Mouse (Mus musculus) lung, embryonic 15.5 days (tissue): ENCODE results near the gene Lamtor4. TPM values are rescaled to one million over a fixed set of nuclear protein-coding genes. Genes with fewer than 3 reads are reported as not detected.

Source experiments
- ATAC-seq: fragments of 200-750 bp; cut with Nextera tagmentation; 2 replicates; pipeline ENCODE4 v1.8.0; 2017; ENCODE audit warnings: moderate number of reproducible peaks, borderline replicate concordance; ENCODE audit not compliant: low FRiP score, low TSS enrichment; ENCODE audit errors: extremely low read depth
- H3K27ac ChIP-seq: fragments of 300-500 bp; sonication (generic); 2 replicates; pipeline ENCODE4 v1.5.1; 2015; ENCODE audit warnings: moderate library complexity, mild to moderate bottlenecking, inconsistent platforms
- H3K27me3 ChIP-seq: fragments of 300-500 bp; sonication (generic); 2 replicates; pipeline ENCODE4 v1.6.1; 2015; ENCODE audit warnings: inconsistent platforms
- H3K36me3 ChIP-seq: fragments of 300-500 bp; sonication (generic); 2 replicates; pipeline ENCODE4 v1.6.1; 2015; ENCODE audit warnings: inconsistent platforms
- H3K4me1 ChIP-seq: fragments of 300-500 bp; sonication (generic); 2 replicates; pipeline ENCODE4 v1.6.1; 2015; ENCODE audit warnings: inconsistent platforms
- H3K4me2 ChIP-seq: fragments of 300-500 bp; sonication (generic); 2 replicates; pipeline ENCODE4 v1.6.1; 2015; ENCODE audit warnings: inconsistent platforms, mild to moderate bottlenecking, moderate library complexity
- H3K4me3 ChIP-seq: fragments of 300-500 bp; sonication (generic); 2 replicates; pipeline ENCODE4 v1.5.1; 2015; ENCODE audit warnings: mild to moderate bottlenecking, inconsistent platforms
- H3K9ac ChIP-seq: fragments of 300-500 bp; sonication (generic); 2 replicates; pipeline ENCODE4 v1.6.1; 2015; ENCODE audit warnings: inconsistent platforms
- H3K9me3 ChIP-seq: fragments of 300-500 bp; sonication (generic); 2 replicates; pipeline ENCODE4 v1.6.1; 2016; ENCODE audit warnings: inconsistent platforms
- WGBS: fragments of 180-500 bp; shearing (Covaris S2); methylation state at CpG from one replicate; pipeline ENCODE4 v1.1.7; 2015; 5-methylcytosine and 5-hydroxymethylcytosine counted together
- polyA plus RNA-seq: library from polyadenylated mRNA; unstranded; fragments of >200 nt; fragmentation: Nextera tagmentation; extraction: Ambion mirVana; gene quantifications from 2 replicates; pipeline ENCODE4 v1.2.1, GENCODE M21; 2015

The Lamtor4 gene
- polyA plus RNA-seq, 1 experiment from 2014 or later, result 58.6 TPM

DNA sequence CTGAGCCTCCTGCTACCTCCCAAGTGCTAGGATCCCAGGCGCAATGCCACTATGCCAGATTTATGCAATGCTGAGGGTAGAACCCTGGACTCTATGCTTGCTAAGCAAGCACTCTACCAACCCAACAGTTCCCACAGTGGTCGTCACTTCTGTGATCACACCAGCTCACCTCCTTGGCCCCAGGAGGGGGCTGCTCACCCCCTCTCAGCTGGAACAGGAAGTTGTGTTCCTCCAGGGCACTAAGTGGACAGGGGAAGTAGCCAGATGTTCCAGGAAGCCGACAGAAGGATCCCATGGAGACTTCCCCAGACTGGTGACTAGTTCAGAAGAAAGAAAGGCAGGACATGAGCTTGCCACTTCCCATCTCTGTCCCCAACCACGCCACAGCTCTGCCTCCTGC is 6.7 kb downstream of the Lamtor4 start:
- peak overlapping the region; percentile 83; the same call in 1 of the 2 replicates for H3K4me3 ChIP-seq
- WGBS, result 72% methylated on average over 4 of the region's 4 CpGs

DNA sequence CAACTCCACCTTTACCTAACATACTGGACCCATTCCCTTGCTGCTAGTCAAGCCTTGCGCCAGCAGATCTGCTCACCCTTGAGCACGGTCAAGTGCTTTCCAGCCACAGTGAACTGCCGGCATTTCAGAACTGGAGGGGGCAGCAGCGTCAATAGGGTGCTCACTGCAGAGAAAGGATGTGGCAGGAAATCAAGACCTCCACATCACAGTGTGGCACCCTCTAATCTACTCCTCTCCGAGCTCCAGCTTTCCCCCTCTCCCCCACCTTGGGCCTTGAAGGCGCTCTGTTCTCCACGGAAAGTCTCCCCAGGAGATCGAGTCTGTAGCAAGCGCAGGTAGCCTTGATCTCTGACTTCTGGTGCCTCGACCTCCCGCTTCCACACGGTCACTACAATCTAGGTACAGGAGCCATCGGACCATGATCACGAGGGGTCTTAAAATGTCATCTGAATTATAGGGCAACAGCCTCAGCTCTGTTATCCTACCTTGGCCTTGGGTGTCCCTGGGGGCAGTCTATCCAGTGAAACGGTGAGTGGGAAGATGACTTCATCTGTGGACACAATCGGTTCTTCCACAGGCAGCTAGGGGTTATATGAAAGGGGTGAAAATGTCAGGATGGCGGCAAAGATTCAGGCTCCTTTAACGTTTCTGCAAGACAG is 7.4 kb downstream of the Lamtor4 start:
- Histone ChIP-seq H3K4me1 (peaks cover 29% of the 10 kb centered on the region), H3K27ac (no peak overlapping the region), H3K4me2 (peak overlapping the region; percentile 92), H3K9ac (peak overlapping the region; percentile 93), H3K4me3 (peak overlapping the region; percentile 83), H3K36me3 (peaks cover 43% of the 10 kb centered on the region), H3K9me3 (no peaks in the 10 kb centered on the region), H3K27me3 (no peaks in the 10 kb centered on the region)
- no peak for ATAC-seq
- WGBS, result 60% methylated on average over 18 of the region's 18 CpGs

More for the DNA sequence above, 6.7 kb downstream of the Lamtor4 start:
- H3K27ac ChIP-seq, result no peak overlapping the region
- no peak overlapping the region; the same call in 1 of the 2 replicates for H3K4me2 ChIP-seq
- H3K9me3 ChIP-seq, result no peaks in the 10 kb centered on the region
- H3K27me3 ChIP-seq, result no peaks in the 10 kb centered on the region
- ATAC-seq, result no peak
- H3K4me1 ChIP-seq, result peaks cover 29% of the 10 kb centered on the region
- H3K36me3 ChIP-seq, result peaks cover 43% of the 10 kb centered on the region
- no peak overlapping the region for H3K9ac ChIP-seq

DNA sequence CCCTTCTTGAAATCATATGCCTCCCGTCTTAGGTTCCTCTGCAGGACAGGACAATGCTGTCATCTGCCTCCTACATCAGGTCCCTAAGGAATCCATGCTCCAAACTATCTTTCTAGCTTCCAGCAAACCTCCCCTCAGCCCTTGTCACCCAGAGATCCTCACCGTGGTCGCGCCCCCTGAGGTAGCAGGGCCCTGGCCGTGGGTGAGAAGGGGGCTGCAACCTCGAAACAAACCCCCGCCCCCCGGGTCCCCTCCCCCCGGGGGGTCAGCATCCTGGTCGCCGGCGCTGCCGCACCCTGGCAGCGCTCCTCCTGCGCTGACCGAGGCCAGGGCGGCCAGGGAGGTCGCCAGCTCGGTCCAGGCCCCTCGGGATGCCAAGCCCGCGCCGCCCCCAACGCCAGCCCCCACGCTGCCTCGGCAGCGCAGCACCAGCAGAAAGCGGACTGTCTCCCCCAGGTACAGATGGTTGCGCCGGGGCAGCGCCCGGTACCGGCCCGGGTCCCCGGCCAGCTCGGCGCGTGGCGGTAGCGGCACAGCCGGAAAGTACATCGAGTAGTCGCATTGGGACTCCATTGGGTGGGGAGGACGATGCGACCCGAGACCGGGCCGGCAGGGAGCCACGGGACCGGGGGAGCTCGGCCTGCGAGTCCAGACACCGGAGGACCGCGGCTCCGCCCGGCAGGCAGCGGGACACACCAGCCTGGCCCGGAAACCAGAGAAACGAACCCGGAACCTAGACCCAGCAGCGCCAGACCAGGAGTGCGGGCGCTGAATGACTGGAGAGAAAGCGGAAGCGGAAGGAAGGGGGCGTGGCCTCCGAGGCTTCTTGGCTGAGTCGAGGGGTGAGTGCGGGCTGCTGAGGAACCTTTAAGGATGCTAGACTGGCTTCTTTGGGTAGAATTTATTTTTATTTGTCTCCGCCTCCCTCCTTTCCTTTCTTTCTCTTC is 8.3 kb downstream of the Lamtor4 start, which contains the start of gene BC037034:
Gene BC037034 (minus strand): TSS at position 774 of the 947 bp plus-strand sequence.
- peak within 1 kb of the TSS; percentile 83 for H3K4me3 ChIP-seq
- under 1% methylated on average over 71 of the region's 71 CpGs for WGBS
- peak within 1 kb of the TSS; percentile 92 for H3K4me2 ChIP-seq
- peaks cover 29% of the 10 kb centered on the region for H3K4me1 ChIP-seq
- H3K9ac ChIP-seq, result peak within 1 kb of the TSS; percentile 93
- ATAC-seq, result peak; percentile 90
- no peaks in the 10 kb centered on the region for H3K9me3 ChIP-seq
- H3K27me3 ChIP-seq, result no peaks in the 10 kb centered on the region
- H3K36me3 ChIP-seq, result peaks cover 36% of the 10 kb centered on the region
- H3K27ac ChIP-seq, result peak within 1 kb of the TSS; percentile 56

DNA sequence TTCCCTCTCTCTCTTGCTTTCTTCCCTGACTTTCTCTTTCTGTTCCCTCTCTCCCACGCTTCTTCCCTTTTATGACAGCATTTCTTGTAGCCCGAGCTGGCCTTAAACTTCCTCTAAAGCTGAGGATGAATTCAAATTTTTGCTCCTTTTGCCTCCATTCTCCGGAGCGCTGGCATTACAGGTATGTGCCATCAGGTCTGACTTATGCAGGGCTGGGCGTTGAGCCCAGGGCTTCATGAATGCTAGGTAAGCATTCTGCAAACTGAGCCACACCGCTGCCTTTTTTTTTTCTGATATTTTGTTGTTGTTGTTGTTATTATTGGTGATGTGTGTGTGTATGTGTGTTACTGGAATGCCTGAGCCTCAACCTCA is 8.9 kb downstream of the Lamtor4 start:
- Histone ChIP-seq H3K36me3 (peaks cover 33% of the 10 kb centered on the region), H3K9me3 (no peaks in the 10 kb centered on the region), H3K4me1 (peaks cover 29% of the 10 kb centered on the region), H3K4me2 (peak overlapping the region; percentile 92), H3K27ac (peak overlapping the region; percentile 16; the same call in 1 of the 2 replicates), H3K27me3 (no peaks in the 10 kb centered on the region), H3K4me3 (peak overlapping the region; percentile 83), H3K9ac (peak overlapping the region; percentile 93)
- ATAC-seq, result no peak
- WGBS, result 14% methylated on average over 6 of the region's 6 CpGs

DNA sequence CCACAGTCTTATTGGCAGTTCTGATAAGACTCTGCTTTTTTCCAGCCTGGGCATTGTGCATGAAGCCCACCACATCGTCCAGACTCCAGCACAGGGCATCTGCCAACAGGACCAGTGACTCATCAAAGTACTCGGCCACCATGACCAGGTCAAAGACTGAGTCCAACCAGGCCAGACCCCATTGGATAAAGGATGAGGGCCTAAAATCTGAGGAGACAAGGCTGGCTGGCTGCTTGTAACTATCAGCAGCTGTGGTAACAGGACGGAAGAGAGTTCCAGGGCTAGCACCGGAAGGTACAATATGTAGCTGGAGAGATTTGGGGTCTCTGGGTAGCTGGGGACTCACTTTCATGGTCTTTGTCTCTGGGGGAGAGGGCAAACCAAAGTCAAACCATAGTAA is 10.4 kb downstream of the Lamtor4 start:
- Histone ChIP-seq H3K9me3 (no peaks in the 10 kb centered on the region), H3K4me3 (no peak overlapping the region), H3K27me3 (peaks cover 4% of the 10 kb centered on the region; the same call in 1 of the 2 replicates), H3K4me1 (peaks cover 29% of the 10 kb centered on the region), H3K4me2 (no peak overlapping the region), H3K36me3 (peaks cover 18% of the 10 kb centered on the region), H3K27ac (no peak overlapping the region), H3K9ac (no peak overlapping the region)
- 95% methylated on average over 4 of the region's 4 CpGs for WGBS
- no peak for ATAC-seq

DNA sequence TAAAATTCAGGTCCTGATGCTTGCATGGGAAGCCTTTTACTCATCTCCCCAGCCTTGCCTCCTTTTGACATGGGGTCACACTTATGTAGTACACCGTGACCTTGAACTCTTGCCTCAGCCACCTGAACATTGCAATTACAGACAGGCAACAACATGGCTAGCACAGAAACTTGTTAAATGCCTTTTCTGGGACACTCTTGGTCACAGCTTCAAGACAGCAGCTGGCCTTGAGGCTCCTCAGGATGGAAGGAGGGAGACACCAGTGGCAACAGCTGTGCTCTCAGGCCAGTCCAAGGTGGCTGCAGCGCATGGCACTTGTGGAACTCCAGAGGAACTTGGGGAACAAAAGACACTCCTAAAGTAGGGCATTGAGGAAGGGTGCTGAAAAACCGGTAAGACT is 11.8 kb downstream of the Lamtor4 start:
- peaks cover 5% of the 10 kb centered on the region; the same call in 1 of the 2 replicates for H3K36me3 ChIP-seq
- H3K4me1 ChIP-seq, result peaks cover 23% of the 10 kb centered on the region
- H3K9ac ChIP-seq, result no peak overlapping the region
- H3K4me3 ChIP-seq, result no peak overlapping the region
- H3K27me3 ChIP-seq, result peaks cover 10% of the 10 kb centered on the region
- WGBS, result 89% methylated on average over 3 of the region's 3 CpGs
- no peak for ATAC-seq
- H3K4me2 ChIP-seq, result no peak overlapping the region
- H3K9me3 ChIP-seq, result no peaks in the 10 kb centered on the region
- no peak overlapping the region for H3K27ac ChIP-seq

DNA sequence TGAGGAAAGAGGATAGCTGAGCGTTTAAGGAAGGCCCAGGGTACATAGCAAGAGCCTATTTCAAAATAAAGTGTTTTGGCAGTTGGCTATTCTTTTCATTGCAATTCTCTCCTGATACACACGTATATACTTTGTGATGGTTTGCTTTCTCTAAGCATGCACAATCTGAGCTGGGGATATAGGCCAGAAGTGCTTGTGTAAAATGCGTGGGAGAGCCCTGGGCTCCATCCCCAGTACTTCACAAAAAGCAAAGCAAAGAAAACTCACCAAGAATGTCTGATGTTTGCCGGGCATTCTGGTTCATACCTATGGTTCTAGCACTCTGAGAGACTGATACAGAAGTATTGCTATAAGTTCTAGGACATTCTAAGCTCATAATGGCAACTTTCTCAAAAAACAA is 13.7 kb downstream of the Lamtor4 start:
- Histone ChIP-seq H3K27ac (no peak overlapping the region), H3K36me3 (0 out of 2 replicates have a peak, but pooled peaks cover 4% of the 10 kb centered on the region), H3K4me2 (no peak overlapping the region), H3K27me3 (peaks cover 11% of the 10 kb centered on the region), H3K9me3 (no peaks in the 10 kb centered on the region), H3K4me3 (no peak overlapping the region), H3K4me1 (peaks cover 17% of the 10 kb centered on the region), H3K9ac (no peak overlapping the region)
- ATAC-seq, result no peak
- 73% methylated on average over 4 of the region's 4 CpGs for WGBS

DNA sequence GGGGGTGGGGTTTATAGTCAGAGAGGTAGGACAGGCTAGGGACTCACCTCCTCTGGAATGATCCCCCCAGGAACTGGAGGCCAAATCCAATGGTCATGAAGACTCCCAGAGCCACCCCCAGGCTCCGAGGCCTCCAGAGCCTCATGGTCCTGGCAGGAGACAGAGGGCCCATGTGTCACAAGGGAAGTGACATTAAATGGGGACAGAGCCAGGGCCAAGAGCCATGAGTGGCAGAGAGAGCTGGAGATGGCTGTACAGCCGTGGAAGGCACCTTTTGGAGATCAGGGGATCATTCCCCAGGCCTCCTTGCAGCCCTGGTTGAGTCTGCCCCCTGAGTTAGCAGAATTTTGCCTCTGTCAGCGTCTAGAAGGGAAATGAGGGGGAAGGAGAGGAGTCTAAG is 15.9 kb downstream of the Lamtor4 start:
- H3K9me3 ChIP-seq, result no peaks in the 10 kb centered on the region
- 29% methylated on average over 3 of the region's 3 CpGs for WGBS
- H3K27ac ChIP-seq, result no peak overlapping the region
- H3K36me3 ChIP-seq, result 0 out of 2 replicates have a peak, but pooled peaks cover 2% of the 10 kb centered on the region
- H3K9ac ChIP-seq, result no peak overlapping the region
- no peak for ATAC-seq
- no peak overlapping the region for H3K4me3 ChIP-seq
- H3K27me3 ChIP-seq, result peaks cover 11% of the 10 kb centered on the region
- peaks cover 17% of the 10 kb centered on the region for H3K4me1 ChIP-seq
- H3K4me2 ChIP-seq, result no peak overlapping the region

DNA sequence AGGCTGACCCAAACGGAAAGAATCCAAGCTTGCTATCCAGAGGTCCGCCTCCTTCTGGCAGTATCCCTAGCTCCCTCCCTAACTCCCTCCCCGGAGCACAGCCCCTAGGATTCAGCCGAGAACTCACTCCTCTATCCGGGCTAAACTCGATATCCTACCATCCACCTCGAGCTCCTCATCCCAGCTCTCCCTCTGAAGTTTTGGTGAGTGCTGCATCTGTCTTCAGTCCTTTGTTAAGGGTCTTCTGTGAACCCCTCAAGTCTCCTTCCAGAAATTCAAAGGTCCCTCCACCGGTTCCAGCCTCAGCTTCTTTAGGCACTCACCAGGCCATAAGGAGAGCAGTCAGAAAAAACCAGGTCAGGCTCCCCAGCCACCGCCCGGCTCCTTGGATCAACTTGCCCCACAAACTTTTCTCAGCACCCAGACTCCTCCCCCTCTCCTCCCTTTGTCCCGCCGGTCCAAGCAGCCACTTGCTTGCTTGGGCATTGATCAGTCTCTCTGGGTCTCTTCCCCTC is 17.2 kb downstream of the Lamtor4 start, which contains the start of gene Gal3st4:
Gene Gal3st4 (minus strand): TSS at position 432 of the 515 bp plus-strand sequence.
- H3K9ac ChIP-seq, result 0 out of 2 replicates have a peak within 1 kb of the TSS, but pooled peaks have one; percentile 14
- H3K4me2 ChIP-seq, result peak within 1 kb of the TSS; percentile 47
- peaks cover 17% of the 10 kb centered on the region for H3K4me1 ChIP-seq
- peaks cover 11% of the 10 kb centered on the region for H3K27me3 ChIP-seq
- 5% methylated on average over 12 of the region's 12 CpGs for WGBS
- H3K36me3 ChIP-seq, result no peaks in the 10 kb centered on the region
- peak within 1 kb of the TSS; percentile 24 for H3K4me3 ChIP-seq
- peak; percentile 33; the same call in 1 of the 2 replicates for ATAC-seq
- peak within 1 kb of the TSS; percentile 16; the same call in 1 of the 2 replicates for H3K27ac ChIP-seq
- H3K9me3 ChIP-seq, result no peaks in the 10 kb centered on the region

DNA sequence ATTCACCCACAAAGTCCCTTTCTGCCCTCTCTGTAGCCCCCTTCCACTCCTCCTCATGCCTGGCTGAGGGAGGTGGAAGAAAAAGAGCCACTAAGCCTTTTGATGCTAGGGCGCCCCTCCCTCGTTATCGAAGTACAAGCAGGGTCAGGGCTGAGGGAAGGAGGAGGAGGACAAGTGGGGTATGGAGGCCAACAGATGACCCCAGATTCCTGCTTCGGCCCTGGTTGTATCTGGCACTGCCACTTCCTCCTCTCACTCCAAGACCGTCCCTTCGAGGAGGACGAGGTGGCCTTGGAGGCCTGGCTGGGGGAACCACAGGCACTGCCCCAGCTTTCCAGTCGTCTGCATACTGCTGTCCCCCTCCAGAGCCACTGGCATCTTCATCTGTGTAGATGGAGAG is 18.9 kb downstream of the Lamtor4 start:
- WGBS, result 63% methylated on average over 8 of the region's 8 CpGs
- Histone ChIP-seq H3K9me3 (no peaks in the 10 kb centered on the region), H3K27ac (no peak overlapping the region), H3K9ac (no peak overlapping the region), H3K4me1 (peaks cover 28% of the 10 kb centered on the region), H3K4me3 (no peak overlapping the region), H3K36me3 (no peaks in the 10 kb centered on the region), H3K4me2 (no peak overlapping the region), H3K27me3 (peaks cover 11% of the 10 kb centered on the region)
- no peak for ATAC-seq

DNA sequence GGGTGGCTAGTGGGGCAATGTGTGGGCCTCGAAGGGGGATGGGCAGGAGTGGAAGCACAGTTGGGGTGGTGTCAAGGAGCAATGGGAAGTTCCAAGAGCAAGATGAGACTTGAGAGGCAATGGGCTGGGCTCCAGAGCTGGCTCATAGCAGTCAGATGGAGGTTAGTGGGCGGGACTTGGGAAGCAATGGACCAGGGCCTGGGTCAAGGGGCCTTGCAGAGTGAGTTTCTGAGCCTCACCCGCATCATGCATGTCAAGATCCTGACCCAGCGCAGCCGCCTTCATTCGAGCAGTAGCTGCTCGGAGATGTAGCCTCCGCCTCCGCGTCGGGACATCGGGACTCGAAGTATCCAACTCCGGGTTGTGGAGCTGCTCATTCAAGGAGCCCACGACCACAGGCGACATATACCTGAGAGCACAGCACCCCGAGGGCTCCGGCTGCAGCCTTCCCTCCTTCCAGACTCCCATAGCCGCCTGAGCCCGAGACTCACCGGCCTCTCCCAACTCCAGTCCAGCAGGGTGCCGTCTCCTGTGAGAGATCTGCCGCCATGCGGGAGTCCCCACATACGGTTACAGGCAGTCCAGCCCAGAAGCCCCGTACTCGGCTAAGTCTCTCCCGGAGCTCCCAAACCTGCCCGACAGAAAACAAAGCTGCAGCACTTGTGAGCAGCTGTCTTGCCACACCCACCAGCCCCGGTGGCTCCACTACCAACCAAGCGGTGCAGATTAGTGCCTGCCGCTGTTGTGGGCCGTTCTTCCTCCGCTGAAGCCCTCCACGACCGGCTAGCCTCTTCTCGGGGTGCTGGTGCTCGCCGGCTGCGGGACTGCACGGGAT is 20.2 kb downstream of the Lamtor4 start:
- no peak overlapping the region for H3K4me3 ChIP-seq
- no peak for ATAC-seq
- H3K4me2 ChIP-seq, result peak overlapping the region; percentile 35
- WGBS, result 34% methylated on average over 41 of the region's 41 CpGs
- no peak overlapping the region for H3K9ac ChIP-seq
- peaks cover 32% of the 10 kb centered on the region for H3K4me1 ChIP-seq
- H3K36me3 ChIP-seq, result no peaks in the 10 kb centered on the region
- peaks cover 2% of the 10 kb centered on the region; the same call in 1 of the 2 replicates for H3K9me3 ChIP-seq
- no peak overlapping the region for H3K27ac ChIP-seq
- peaks cover 10% of the 10 kb centered on the region for H3K27me3 ChIP-seq
